Mouse (Mus musculus) kidney, adult 2 months (tissue): ENCODE data around the gene Zfp280c. TPM values are rescaled to one million over a fixed set of nuclear protein-coding genes. Genes with fewer than 3 reads are reported as not detected.
A peak's percentile ranks its signal among the peaks of the same experiment; 100 is the strongest.

ENCODE experiments used
- DNase-seq: peaks from one replicate; pipeline ENCODE4 v3.0.0; 2021
- H3K27ac ChIP-seq: fragments of 200-500 bp; 2 replicates; pipeline ENCODE4 v1.5.1; 2012; ENCODE audit warnings: low read depth, low read length, control low read depth, inconsistent platforms; ENCODE audit not compliant: insufficient read depth
- H3K27me3 ChIP-seq: fragments of 200-500 bp; replicated peaks from 2 replicates; pipeline ENCODE4 v1.6.1; 2012; ENCODE audit warnings: mild to moderate bottlenecking, moderate library complexity, low read length, inconsistent platforms; ENCODE audit not compliant: control insufficient read depth, insufficient read depth
- H3K36me3 ChIP-seq: fragments of 200-500 bp; 2 replicates; pipeline ENCODE4 v1.6.1; 2012; ENCODE audit warnings: mild to moderate bottlenecking, moderate library complexity, low read length, inconsistent platforms; ENCODE audit not compliant: control insufficient read depth, insufficient read depth
- H3K4me1 ChIP-seq: fragments of 200-500 bp; 2 replicates; pipeline ENCODE4 v1.6.1; 2011; ENCODE audit warnings: low read length; ENCODE audit not compliant: control insufficient read depth, insufficient read depth
- H3K4me3 ChIP-seq: fragments of 200-500 bp; 2 replicates; pipeline ENCODE4 v1.5.1; 2011; ENCODE audit warnings: mild to moderate bottlenecking, low read depth, low read length, control low read depth; ENCODE audit not compliant: insufficient read depth
- CTCF ChIP-seq: fragments of 200-500 bp; conservative IDR thresholded peaks from 2 replicates; pipeline ENCODE4 v1.5.1; 2011; ENCODE audit warnings: low read depth, mild to moderate bottlenecking, control low read depth, low read length, moderate library complexity, mixed read lengths; ENCODE audit not compliant: insufficient read depth, insufficient read length
- POLR2A ChIP-seq: fragments of 200-500 bp; IDR thresholded peaks from one replicate; pipeline ENCODE4 v1.6.1; 2011; ENCODE audit warnings: low read depth, low read length, control low read depth
- WGBS: fragments of 180-500 bp; shearing (Covaris S2); methylation state at CpG from one replicate; pipeline ENCODE4 v1.1.7; 2018; 5-methylcytosine and 5-hydroxymethylcytosine counted together
- polyA plus RNA-seq: library from polyadenylated mRNA; depleted of rRNA; stranded (reverse); fragments of >200 nt; gene quantifications from 2 replicates; pipeline ENCODE4 v1.2.3, GENCODE M21; 2012; rRNA removed

Gene Zfp280c
- polyA plus RNA-seq, 1 experiment: 2.5 TPM

- Histone ChIP-seq H3K4me1 (no peaks in the 10 kb centered on the region), H3K4me3 (no peak overlapping the region), H3K27ac (no peak overlapping the region), H3K27me3 (no peaks in the 10 kb centered on the region), H3K36me3 (no peaks in the 10 kb centered on the region)
- WGBS: 91% methylated on average over 3 of the region's 3 CpGs
- TF ChIP-seq CTCF (no peak), POLR2A (no peak)
- DNase-seq: no peak
These were observed 72.7 kb downstream of the Zfp280c start for GRCm38 (mm10) chrX:48521651-48522050.

- Histone ChIP-seq H3K27ac (no peak overlapping the region), H3K4me1 (no peaks in the 10 kb centered on the region), H3K27me3 (no peaks in the 10 kb centered on the region), H3K4me3 (peak overlapping the region; percentile 42), H3K36me3 (no peaks in the 10 kb centered on the region)
- no peak for DNase-seq
- TF ChIP-seq CTCF (no peak), POLR2A (no peak)
- WGBS: 11% methylated on average over 20 of the region's 20 CpGs
These were observed 74.7 kb downstream of the Zfp280c start for GRCm38 (mm10) chrX:48519549-48520085.

- Histone ChIP-seq H3K4me3 (peak within 1 kb of the TSS; percentile 42), H3K27me3 (no peaks in the 10 kb centered on the region), H3K27ac (no peak within 1 kb of the TSS), H3K36me3 (no peaks in the 10 kb centered on the region), H3K4me1 (no peaks in the 10 kb centered on the region)
- WGBS: 3% methylated on average over 33 of the region's 33 CpGs
- TF ChIP-seq CTCF: no peak
- DNase-seq: no peak
These were observed 75.3 kb downstream of the Zfp280c start, which contains the start of gene Rab33a for GRCm38 (mm10) chrX:48518808-48519548. TSS of gene Rab33a (plus strand) at chrX:48519285.

GRCm38 (mm10) chrX:48518211-48518807 lies 76.0 kb downstream of the Zfp280c start:
- Histone ChIP-seq H3K4me1 (no peaks in the 10 kb centered on the region), H3K27ac (no peak overlapping the region), H3K27me3 (no peaks in the 10 kb centered on the region), H3K4me3 (no peak overlapping the region), H3K36me3 (no peaks in the 10 kb centered on the region)
- DNase-seq: no peak
- TF ChIP-seq POLR2A (no peak), CTCF (no peak)
- WGBS: 35% methylated on average over 15 of the region's 15 CpGs

GRCm38 (mm10) chrX:48513824-48514223 lies 80.5 kb downstream of the Zfp280c start:
- H3K27ac ChIP-seq: peak overlapping the region; percentile 31; the same call in 1 of the 2 replicates
- WGBS: under 1% methylated on average over 13 of the region's 13 CpGs
- no peak for TF ChIP-seq CTCF
- no peak for TF ChIP-seq POLR2A

GRCm38 (mm10) chrX:48513166-48513807 lies 81.0 kb downstream of the Zfp280c start, which contains the start of gene Aifm1:
TSS of gene Aifm1 (minus strand) at chrX:48513563.
- peak within 1 kb of the TSS; percentile 80 for H3K27ac ChIP-seq
- WGBS: 1% methylated on average over 45 of the region's 45 CpGs
- no peaks in the 10 kb centered on the region for H3K36me3 ChIP-seq
- no peaks in the 10 kb centered on the region for H3K27me3 ChIP-seq
- DNase-seq: peak; percentile 97
- TF ChIP-seq CTCF (no peak), POLR2A (no peak)
- peak within 1 kb of the TSS; percentile 72 for H3K4me3 ChIP-seq
- peaks cover 2% of the 10 kb centered on the region; the same call in 1 of the 2 replicates for H3K4me1 ChIP-seq

More at GRCm38 (mm10) chrX:48513824-48514223, 80.5 kb downstream of the Zfp280c start:
- no peak for DNase-seq
- Histone ChIP-seq H3K36me3 (no peaks in the 10 kb centered on the region), H3K4me1 (peaks cover 2% of the 10 kb centered on the region; the same call in 1 of the 2 replicates), H3K4me3 (peak overlapping the region; percentile 44), H3K27me3 (no peaks in the 10 kb centered on the region)

- no peak overlapping the region for H3K27ac ChIP-seq
- H3K4me1 ChIP-seq: no peaks in the 10 kb centered on the region
- no peak for DNase-seq
- no peaks in the 10 kb centered on the region for H3K36me3 ChIP-seq
- 89% methylated on average over 8 of the region's 8 CpGs for WGBS
- no peak overlapping the region for H3K4me3 ChIP-seq
- no peaks in the 10 kb centered on the region for H3K27me3 ChIP-seq
- no peak for TF ChIP-seq CTCF
- TF ChIP-seq POLR2A: no peak
These were observed 100.5 kb downstream of the Zfp280c start for GRCm38 (mm10) chrX:48493763-48494162.

Other genes starting within 250 kb of the Zfp280c start
- gene Elf4, start 131.4 kb downstream of the Zfp280c start, polyA plus RNA-seq: 3.6 and 5.3 TPM in 2 replicates
- gene Aifm1, start 80.9 kb downstream of the Zfp280c start, polyA plus RNA-seq: 49.5 and 69.9 TPM in 2 replicates
- gene Rab33a, start 75.2 kb downstream of the Zfp280c start, polyA plus RNA-seq: 0.19 and 0.43 TPM in 2 replicates
- gene Slc25a14, start 28.9 kb upstream of the Zfp280c start, polyA plus RNA-seq: 3.9 and 5.0 TPM in 2 replicates
- not detected in 2 replicates for gene Gpr119, start 80.0 kb upstream of the Zfp280c start, polyA plus RNA-seq
- gene Rbmx2, start 100.5 kb upstream of the Zfp280c start, polyA plus RNA-seq: 0.95 and 1.3 TPM in 2 replicates